ENCODE assay signal across 20 mouse cellular contexts in the genomic region with DNA sequence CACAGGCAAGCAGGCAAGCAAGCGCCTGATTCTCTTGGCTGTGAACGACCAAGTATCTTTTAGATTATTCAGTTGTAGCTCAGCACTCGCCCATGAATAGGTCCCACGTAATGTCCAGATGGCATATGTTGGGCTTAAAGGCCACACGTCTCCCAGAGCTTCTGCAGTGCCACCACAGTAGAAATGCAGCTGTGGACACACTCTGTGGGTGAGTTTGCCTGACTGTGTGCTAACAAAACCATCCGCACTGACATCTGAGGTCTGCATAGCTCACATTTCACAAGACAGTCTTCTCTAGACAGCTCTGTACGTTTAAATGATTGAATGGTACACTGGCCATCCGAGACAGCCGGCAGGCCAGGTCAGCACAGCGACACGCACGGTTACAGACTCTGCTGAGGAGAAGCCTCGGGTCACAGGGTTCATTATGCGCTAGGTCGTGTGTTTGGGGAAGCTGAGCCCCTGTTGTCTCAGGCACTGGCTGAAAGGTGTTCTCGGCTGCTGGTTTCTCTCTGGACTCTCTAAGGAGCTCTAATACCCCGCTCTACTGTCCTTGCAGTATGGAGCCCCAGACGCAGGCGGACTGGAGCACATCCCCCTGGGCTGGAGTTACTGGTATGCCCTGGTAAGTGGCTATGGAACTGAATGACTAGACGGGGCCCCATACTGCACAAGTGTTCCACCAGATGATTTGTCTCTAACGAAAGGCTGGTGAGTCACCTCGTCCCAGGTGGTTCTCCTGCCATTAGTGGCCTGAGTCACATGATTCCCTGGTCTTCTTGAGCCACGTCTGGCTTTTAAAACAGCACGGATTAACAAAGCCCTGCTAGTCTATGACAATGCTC. TPM values are rescaled to one million over a fixed set of nuclear protein-coding genes. Genes with fewer than 3 reads are reported as not detected.
DNase-seq lines count a peak whose midpoint lies in the region; ATAC-seq and TF ChIP-seq lines count a peak whose summit lies in the region.
"Had no signal": no experiment of that assay in that cellular context is flagged by ENCODE, and none has a peak within 500 bp of the region (broad histone marks: within the 10 kb centered on the region; RNA-seq: fewer than 3 reads in every experiment).

No protein-coding gene starts in this region.

- H3K4me2 ChIP-seq in hindbrain, embryonic 15.5 days: no peak overlapping the region
- no peak overlapping the region for H3K4me2 ChIP-seq in hindbrain, embryonic 16.5 days (ENCODE audit: low read length)
- H3K4me2 ChIP-seq in lung, postnatal 0 days (replicated peaks; ENCODE audit: low read depth, low read length): no peak overlapping the region
- H3K4me2 ChIP-seq in intestine, embryonic 15.5 days (replicated peaks): no peak overlapping the region
- no peak overlapping the region for H3K4me2 ChIP-seq in stomach, postnatal 0 days (replicated peaks; ENCODE audit: low read depth)
- H3K4me2 ChIP-seq: heart, embryonic 15.5 days; hindbrain, embryonic 12.5 days; midbrain, embryonic 11.5 days; neural tube, embryonic 12.5 days had no signal

- WGBS in hindbrain, embryonic 15.5 days: 81% methylated on average over 24 of the region's 24 CpGs
- 82% methylated on average over 24 of the region's 24 CpGs for WGBS in hindbrain, embryonic 16.5 days
- 73% methylated on average over 24 of the region's 24 CpGs for WGBS in lung, postnatal 0 days
- WGBS in intestine, embryonic 15.5 days: 75% methylated on average over 24 of the region's 24 CpGs
- 64% methylated on average over 24 of the region's 24 CpGs for WGBS in stomach, postnatal 0 days

- DNase-seq in lung, postnatal 0 days (ENCODE audit: low spot score): peak; percentile 24
- no peak for DNase-seq in lung, postnatal 4 days
- DNase-seq in stomach, postnatal 0 days (ENCODE audit: low spot score): peak; percentile 50
- DNase-seq in heart, postnatal 25 days (ENCODE audit: low spot score): no peak
- DNase-seq in heart, postnatal 14 days: no peak
- DNase-seq: cerebellum, adult 11-12 months; heart, adult 18-20 months; kidney, adult 11 months; layer of hippocampus, postnatal 36 days; lung, adult 18-20 months; lung, postnatal 36 days had no signal

- H3K9me3 ChIP-seq in hindbrain, embryonic 15.5 days: no peaks in the 10 kb centered on the region
- H3K9me3 ChIP-seq in hindbrain, embryonic 16.5 days (ENCODE audit: control insufficient read depth, low read length): no peaks in the 10 kb centered on the region
- no peaks in the 10 kb centered on the region for H3K9me3 ChIP-seq in lung, postnatal 0 days (ENCODE audit: low read length)
- no peaks in the 10 kb centered on the region for H3K9me3 ChIP-seq in intestine, embryonic 15.5 days
- H3K9me3 ChIP-seq in stomach, postnatal 0 days (ENCODE audit: control insufficient read depth, low read length): no peaks in the 10 kb centered on the region
- H3K9me3 ChIP-seq: embryonic facial prominence, embryonic 10.5 days; heart, embryonic 15.5 days; hindbrain, embryonic 12.5 days; neural tube, embryonic 12.5 days had no signal

- TF ChIP-seq CTCF in lung, postnatal 0 days (IDR thresholded peaks at IDR 0.05): no peak
- no peak for TF ChIP-seq CTCF in stomach, postnatal 0 days (IDR thresholded peaks at IDR 0.05; ENCODE audit: low read depth)

- no peak for TF ChIP-seq EP300 in lung, postnatal 0 days (IDR thresholded peaks at IDR 0.05)
- TF ChIP-seq EP300 in stomach, postnatal 0 days (optimal IDR thresholded peaks at IDR 0.05): no peak

- H3K27me3 ChIP-seq in hindbrain, embryonic 15.5 days: no peaks in the 10 kb centered on the region
- H3K27me3 ChIP-seq in hindbrain, embryonic 16.5 days (replicated peaks; ENCODE audit: control insufficient read depth, insufficient read depth, low read length): no peaks in the 10 kb centered on the region
- H3K27me3 ChIP-seq in lung, postnatal 0 days (replicated peaks; ENCODE audit: insufficient read depth, low read length): no peaks in the 10 kb centered on the region
- no peaks in the 10 kb centered on the region for H3K27me3 ChIP-seq in intestine, embryonic 15.5 days (replicated peaks)
- no peaks in the 10 kb centered on the region for H3K27me3 ChIP-seq in stomach, postnatal 0 days (ENCODE audit: control insufficient read depth, insufficient read depth, low read length)
- H3K27me3 ChIP-seq: heart, embryonic 15.5 days; hindbrain, embryonic 12.5 days; neural tube, embryonic 12.5 days had no signal

- H3K4me1 ChIP-seq in hindbrain, embryonic 15.5 days (replicated peaks): no peaks in the 10 kb centered on the region
- no peaks in the 10 kb centered on the region for H3K4me1 ChIP-seq in hindbrain, embryonic 16.5 days (ENCODE audit: control insufficient read depth, insufficient read depth, low read depth, low read length)
- H3K4me1 ChIP-seq in lung, postnatal 0 days (ENCODE audit: insufficient read depth, low read depth, low read length): no peaks in the 10 kb centered on the region
- H3K4me1 ChIP-seq in intestine, embryonic 15.5 days (replicated peaks): 0 out of 2 replicates have a peak, but pooled peaks cover 3% of the 10 kb centered on the region
- no peaks in the 10 kb centered on the region for H3K4me1 ChIP-seq in stomach, postnatal 0 days (replicated peaks; ENCODE audit: control insufficient read depth, insufficient read depth)
- H3K4me1 ChIP-seq: heart, embryonic 15.5 days; hindbrain, embryonic 12.5 days had no signal

- no peak overlapping the region for H3K9ac ChIP-seq in hindbrain, embryonic 15.5 days
- H3K9ac ChIP-seq in hindbrain, embryonic 16.5 days (ENCODE audit: low read depth, low read length): no peak overlapping the region
- H3K9ac ChIP-seq in lung, postnatal 0 days (replicated peaks; ENCODE audit: low read depth): no peak overlapping the region
- H3K9ac ChIP-seq in intestine, embryonic 15.5 days: no peak overlapping the region
- H3K9ac ChIP-seq in stomach, postnatal 0 days (ENCODE audit: low read length): no peak overlapping the region
- H3K9ac ChIP-seq: heart, embryonic 15.5 days; hindbrain, embryonic 12.5 days; neural tube, embryonic 12.5 days had no signal

- no peak overlapping the region for H3K4me3 ChIP-seq in hindbrain, embryonic 15.5 days
- no peak overlapping the region for H3K4me3 ChIP-seq in hindbrain, embryonic 16.5 days (ENCODE audit: low read length)
- no peak overlapping the region for H3K4me3 ChIP-seq in lung, postnatal 0 days (ENCODE audit: low read depth, low read length)
- no peak overlapping the region for H3K4me3 ChIP-seq in intestine, embryonic 15.5 days (replicated peaks)
- H3K4me3 ChIP-seq in stomach, postnatal 0 days (ENCODE audit: low read depth, low read length): no peak overlapping the region
- H3K4me3 ChIP-seq: embryonic facial prominence, embryonic 10.5 days; heart, embryonic 15.5 days; hindbrain, embryonic 12.5 days; neural tube, embryonic 12.5 days had no signal

- ATAC-seq in hindbrain, embryonic 15.5 days (ENCODE audit: low FRiP score, low read depth): 0 out of 2 replicates have a peak, but pooled peaks have one; percentile 19
- no peak for ATAC-seq in hindbrain, embryonic 16.5 days
- peak; percentile 25; the same call in 1 of the 2 replicates for ATAC-seq in lung, postnatal 0 days
- ATAC-seq in intestine, embryonic 15.5 days: peak; percentile 21; the same call in 1 of the 2 replicates
- peak; percentile 45 for ATAC-seq in stomach, postnatal 0 days (ENCODE audit: low FRiP score, low TSS enrichment)
- ATAC-seq: forebrain, embryonic 14.5 days had no signal

- H3K27ac ChIP-seq in hindbrain, embryonic 15.5 days (replicated peaks): no peak overlapping the region
- H3K27ac ChIP-seq in hindbrain, embryonic 16.5 days (ENCODE audit: low read depth, low read length): no peak overlapping the region
- peak overlapping the region; percentile 15; the same call in 1 of the 2 replicates for H3K27ac ChIP-seq in lung, postnatal 0 days (ENCODE audit: low read length)
- 0 out of 2 replicates have a peak overlapping the region, but pooled peaks have one; percentile 18 for H3K27ac ChIP-seq in intestine, embryonic 15.5 days
- peak overlapping the region; percentile 73 for H3K27ac ChIP-seq in stomach, postnatal 0 days (replicated peaks)
- H3K27ac ChIP-seq: embryonic facial prominence, embryonic 10.5 days; heart, embryonic 15.5 days; hindbrain, embryonic 12.5 days; neural tube, embryonic 12.5 days had no signal

- intact Hi-C loops in heart, postnatal 25 days (cut with DNase I): no loop called here
- intact Hi-C loops in heart, postnatal 14 days (cut with DNase I): no loop called here

- peaks cover 72% of the 10 kb centered on the region for H3K36me3 ChIP-seq in hindbrain, embryonic 15.5 days
- peaks cover 44% of the 10 kb centered on the region for H3K36me3 ChIP-seq in hindbrain, embryonic 16.5 days (ENCODE audit: control insufficient read depth, insufficient read depth, low read length)
- H3K36me3 ChIP-seq in lung, postnatal 0 days (ENCODE audit: insufficient read depth, low read length): peaks cover 45% of the 10 kb centered on the region
- H3K36me3 ChIP-seq in intestine, embryonic 15.5 days: peaks cover 34% of the 10 kb centered on the region
- H3K36me3 ChIP-seq in stomach, postnatal 0 days (ENCODE audit: control insufficient read depth, insufficient read depth, low read length): peaks cover 17% of the 10 kb centered on the region

RNA-seq across cellular contexts. Expression of gene Gns, which starts 11.0 kb away (rescaled TPM):
- polyA plus RNA-seq in hindbrain, embryonic 15.5 days (2015; fragmentation: Nextera tagmentation; extraction: Ambion mirVana): 41.8 and 42.5 TPM in 2 replicates
- 39.7 and 43.1 TPM in 2 replicates for polyA plus RNA-seq in hindbrain, embryonic 16.5 days (2015; fragmentation: Nextera tagmentation; extraction: Ambion mirVana)
- polyA plus RNA-seq in lung, postnatal 0 days (2015; fragmentation: Nextera tagmentation; extraction: Ambion mirVana): 40.8 and 41.4 TPM in 2 replicates
- 41.4 and 42.4 TPM in 2 replicates for polyA plus RNA-seq in intestine, embryonic 15.5 days (2015; fragmentation: Nextera tagmentation; extraction: Ambion mirVana)
- polyA plus RNA-seq in stomach, postnatal 0 days (2015; fragmentation: Nextera tagmentation; extraction: Ambion mirVana): 25.7 and 26.1 TPM in 2 replicates
- total RNA-seq in heart, postnatal 25 days (2021): 10 to 100 TPM; 67.8 to 72.4 TPM
- total RNA-seq in heart, postnatal 14 days (2021): 10 to 100 TPM; 64.2 to 74.3 TPM

RNA-seq across cellular contexts. Expression of gene Tbc1d30, which starts 24.8 kb away (rescaled TPM):
- 14.7 and 17.3 TPM in 2 replicates for polyA plus RNA-seq in hindbrain, embryonic 15.5 days (2015; fragmentation: Nextera tagmentation; extraction: Ambion mirVana)
- 16.6 and 19.5 TPM in 2 replicates for polyA plus RNA-seq in hindbrain, embryonic 16.5 days (2015; fragmentation: Nextera tagmentation; extraction: Ambion mirVana)
- polyA plus RNA-seq in lung, postnatal 0 days (2015; fragmentation: Nextera tagmentation; extraction: Ambion mirVana): 4.2 and 4.4 TPM in 2 replicates
- polyA plus RNA-seq in intestine, embryonic 15.5 days (2015; fragmentation: Nextera tagmentation; extraction: Ambion mirVana): 3.5 and 4.5 TPM in 2 replicates
- polyA plus RNA-seq in stomach, postnatal 0 days (2015; fragmentation: Nextera tagmentation; extraction: Ambion mirVana): 3.8 and 4.1 TPM in 2 replicates
- total RNA-seq in heart, postnatal 25 days (2021): 1 to 10 TPM; 2.0 to 3.0 TPM
- 1 to 10 TPM; 1.8 to 2.2 TPM for total RNA-seq in heart, postnatal 14 days (2021)

Comparison
In these comparisons a context has a peak if more than half of its experiments do, and no peak if none do; other contexts are left out.
1. DNase-seq: peak in lung, postnatal 0 days (single experiment) and stomach, postnatal 0 days (single experiment); none in lung, postnatal 4 days (0 of 2), heart, postnatal 25 days (single experiment) and heart, postnatal 14 days (0 of 2).
2. H3K27ac ChIP-seq: peak in lung, postnatal 0 days (single experiment), intestine, embryonic 15.5 days (single experiment) and stomach, postnatal 0 days (single experiment); none in hindbrain, embryonic 15.5 days (single experiment) and hindbrain, embryonic 16.5 days (single experiment).